Mouse (Mus musculus) mature B cell (primary cell): ENCODE results near the gene Kncn.

Experiments
- in situ Hi-C: fragments of 300-500 bp; cut with MboI; formaldehyde crosslinking; loops from 2 replicates; pipeline ENCODE4 v1.14.3; 2019

Gene Kncn

GRCm38 (mm10) chr4:115878828-115879227 lies 5.4 kb upstream of the Kncn start:
- in situ Hi-C loops: no loop called here

- in situ Hi-C loops: no loop called here
Measured at GRCm38 (mm10) chr4:115881183-115881582, 3.0 kb upstream of the Kncn start.

- in situ Hi-C loops: no loop called here
Measured at GRCm38 (mm10) chr4:115882195-115882594, 2.0 kb upstream of the Kncn start.

GRCm38 (mm10) chr4:115885846-115886245 lies 1.6 kb downstream of the Kncn start:
- in situ Hi-C loops: no loop called here

GRCm38 (mm10) chr4:115886875-115887274 lies 2.7 kb downstream of the Kncn start:
- in situ Hi-C loops: no loop called here

- in situ Hi-C loops: no loop called here
Measured at GRCm38 (mm10) chr4:115890066-115890465, 5.9 kb downstream of the Kncn start.

- in situ Hi-C loops: no loop called here
Measured at GRCm38 (mm10) chr4:115890553-115890952, 6.4 kb downstream of the Kncn start, which contains the start of gene 6430628N08Rik. Gene 6430628N08Rik (plus strand): TSS chr4:115890665.

GRCm38 (mm10) chr4:115894281-115894680 lies 10.1 kb downstream of the Kncn start:
- in situ Hi-C loops: no loop called here

GRCm38 (mm10) chr4:115897901-115898631 lies 13.9 kb downstream of the Kncn start:
- in situ Hi-C loops: no loop called here

GRCm38 (mm10) chr4:115902816-115903215 lies 18.6 kb downstream of the Kncn start:
- in situ Hi-C loops: no loop called here

GRCm38 (mm10) chr4:115904375-115904774 lies 20.2 kb downstream of the Kncn start:
- in situ Hi-C loops: no loop called here

GRCm38 (mm10) chr4:115905701-115906100 lies 21.5 kb downstream of the Kncn start:
- in situ Hi-C loops: no loop called here

GRCm38 (mm10) chr4:115906791-115907190 lies 22.6 kb downstream of the Kncn start:
- in situ Hi-C loops: no loop called here

- in situ Hi-C loops: no loop called here
Measured at GRCm38 (mm10) chr4:115907994-115908393, 23.8 kb downstream of the Kncn start.

- in situ Hi-C loops: no loop called here
Measured at GRCm38 (mm10) chr4:115908641-115909040, 24.4 kb downstream of the Kncn start.

GRCm38 (mm10) chr4:115911586-115911985 lies 27.4 kb downstream of the Kncn start:
- in situ Hi-C loops: no loop called here

- in situ Hi-C loops: no loop called here
Measured at GRCm38 (mm10) chr4:115919911-115920310, 35.7 kb downstream of the Kncn start.

GRCm38 (mm10) chr4:115922688-115923087 lies 38.5 kb downstream of the Kncn start:
- in situ Hi-C loops: no loop called here

- in situ Hi-C loops: no loop called here
Measured at GRCm38 (mm10) chr4:115923262-115923880, 39.2 kb downstream of the Kncn start.

- in situ Hi-C loops: no loop called here
Measured at GRCm38 (mm10) chr4:115927637-115928036, 43.4 kb downstream of the Kncn start.

- in situ Hi-C loops: no loop called here
Measured at GRCm38 (mm10) chr4:115931556-115932088, 47.4 kb downstream of the Kncn start.

- in situ Hi-C loops: no loop called here
Measured at GRCm38 (mm10) chr4:115935835-115936581, 51.8 kb downstream of the Kncn start.
